In the genomic region with DNA sequence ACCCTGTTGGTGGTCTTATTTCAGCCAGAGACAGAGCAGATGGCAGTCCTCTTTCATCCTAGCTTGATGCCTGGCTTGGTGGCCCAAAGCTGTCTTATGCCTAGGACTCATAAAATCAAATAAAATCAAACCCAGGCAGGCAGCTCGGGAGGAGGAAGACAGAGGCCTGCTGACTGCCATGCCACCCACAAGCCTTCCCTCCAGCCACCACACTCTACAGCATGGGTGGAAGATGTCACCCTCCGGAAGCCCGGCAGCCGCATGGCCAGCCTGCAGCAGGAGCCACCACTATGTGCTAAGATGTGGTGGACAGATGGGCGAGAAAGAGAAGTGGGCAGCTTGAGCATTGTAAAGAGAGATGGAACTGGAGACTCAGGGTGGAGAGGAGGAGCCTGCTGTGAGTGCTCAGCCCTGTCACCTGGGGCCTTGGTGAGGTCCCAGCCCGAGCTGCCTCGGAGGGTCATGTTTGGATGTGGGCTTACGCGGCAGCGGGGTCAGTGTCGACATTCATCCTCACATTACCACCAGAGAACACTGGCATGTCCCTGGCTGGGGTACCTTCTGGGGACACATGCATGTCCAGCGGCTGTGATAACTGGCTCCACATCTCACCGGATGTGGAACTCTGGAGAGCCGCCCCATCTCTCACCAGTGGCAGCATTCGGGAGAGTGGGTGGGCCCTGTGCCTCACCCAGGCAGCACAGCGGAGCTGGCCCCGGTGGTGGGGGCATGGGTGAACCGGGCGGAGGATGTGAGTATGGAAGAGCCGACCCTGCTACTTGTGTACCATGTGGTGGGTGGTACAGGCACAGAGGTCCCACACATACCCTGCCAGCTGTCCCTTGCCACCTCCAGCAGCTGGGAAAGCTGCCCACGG, we compare ENCODE assay signal across 8 mouse cellular contexts. TPM values are rescaled to one million over a fixed set of nuclear protein-coding genes. Genes with fewer than 3 reads are reported as not detected.
A peak's percentile ranks its signal among the peaks of the same experiment; 100 is the strongest.
DNase-seq lines count a peak whose midpoint lies in the region; ATAC-seq and TF ChIP-seq lines count a peak whose summit lies in the region.

No protein-coding gene starts in this region.

- no peaks in the 10 kb centered on the region for H3K36me3 ChIP-seq in hindbrain, embryonic 12.5 days
- H3K36me3 ChIP-seq in hindbrain, embryonic 13.5 days, result no peaks in the 10 kb centered on the region
- no peaks in the 10 kb centered on the region for H3K36me3 ChIP-seq in testis, adult 2 months (ENCODE audit: control insufficient read depth, insufficient read depth, low read length)
- no peaks in the 10 kb centered on the region for H3K36me3 ChIP-seq in intestine, embryonic 14.5 days (ENCODE audit: control insufficient read depth, insufficient read depth, low read length)

- no peak overlapping the region for H3K27ac ChIP-seq in hindbrain, embryonic 12.5 days
- H3K27ac ChIP-seq in hindbrain, embryonic 13.5 days, result no peak overlapping the region
- no peak overlapping the region for H3K27ac ChIP-seq in testis, adult 2 months (ENCODE audit: control insufficient read depth, insufficient read depth, low read depth, low read length)
- no peak overlapping the region for H3K27ac ChIP-seq in intestine, embryonic 14.5 days (ENCODE audit: low read depth)

- H3K27me3 ChIP-seq in hindbrain, embryonic 12.5 days, result no peaks in the 10 kb centered on the region; the same call in 1 of the 2 replicates
- 0 out of 2 replicates have a peak, but pooled peaks cover 7% of the 10 kb centered on the region for H3K27me3 ChIP-seq in hindbrain, embryonic 13.5 days
- no peaks in the 10 kb centered on the region for H3K27me3 ChIP-seq in testis, adult 2 months (ENCODE audit: control insufficient read depth, insufficient read depth, low read length)
- no peaks in the 10 kb centered on the region for H3K27me3 ChIP-seq in intestine, embryonic 14.5 days (replicated peaks; ENCODE audit: control insufficient read depth, insufficient read depth, low read length)

- H3K4me1 ChIP-seq in hindbrain, embryonic 12.5 days, result no peaks in the 10 kb centered on the region
- no peaks in the 10 kb centered on the region for H3K4me1 ChIP-seq in hindbrain, embryonic 13.5 days (replicated peaks)
- H3K4me1 ChIP-seq in testis, adult 2 months (ENCODE audit: control insufficient read depth, insufficient read depth, low read length), result peaks cover 9% of the 10 kb centered on the region
- H3K4me1 ChIP-seq in intestine, embryonic 14.5 days (replicated peaks; ENCODE audit: control insufficient read depth, insufficient read depth, low read length), result no peaks in the 10 kb centered on the region

- H3K9me3 ChIP-seq in hindbrain, embryonic 12.5 days (replicated peaks), result no peaks in the 10 kb centered on the region
- H3K9me3 ChIP-seq in hindbrain, embryonic 13.5 days, result no peaks in the 10 kb centered on the region
- H3K9me3 ChIP-seq in intestine, embryonic 14.5 days (ENCODE audit: control insufficient read depth, low read length), result no peaks in the 10 kb centered on the region

- 34% methylated on average over 21 of the region's 21 CpGs for WGBS in hindbrain, embryonic 12.5 days
- 41% methylated on average over 21 of the region's 21 CpGs for WGBS in hindbrain, embryonic 13.5 days
- WGBS in intestine, embryonic 14.5 days, result 32% methylated on average over 21 of the region's 21 CpGs

- no peak overlapping the region for H3K9ac ChIP-seq in hindbrain, embryonic 12.5 days
- H3K9ac ChIP-seq in hindbrain, embryonic 13.5 days, result no peak overlapping the region
- no peak overlapping the region for H3K9ac ChIP-seq in intestine, embryonic 14.5 days (ENCODE audit: low read length)

- peak overlapping the region; percentile 13; the same call in 1 of the 2 replicates for H3K4me2 ChIP-seq in hindbrain, embryonic 12.5 days (replicated peaks)
- no peak overlapping the region for H3K4me2 ChIP-seq in hindbrain, embryonic 13.5 days
- H3K4me2 ChIP-seq in intestine, embryonic 14.5 days (ENCODE audit: low read length), result no peak overlapping the region; the same call in 1 of the 2 replicates

- no peak for DNase-seq in testis, postnatal 10 days (ENCODE audit: low spot score)
- no peak for DNase-seq in intestine, embryonic 14.5 days (ENCODE audit: low spot score)
- no peak for DNase-seq in spleen, postnatal 36 days (ENCODE audit: low spot score in 2 of 2)
- DNase-seq in ovary, adult 18-20 months (ENCODE audit: low spot score), result no peak

- no peak for TF ChIP-seq CTCF in testis, adult 2 months (IDR thresholded peaks at IDR 0.05; ENCODE audit: control insufficient read depth, insufficient read depth, insufficient replicate concordance, low read depth, low read length)

- ATAC-seq in hindbrain, embryonic 12.5 days (ENCODE audit: low FRiP score), result 0 out of 2 replicates have a peak, but pooled peaks have one; percentile 40
- no peak for ATAC-seq in hindbrain, embryonic 13.5 days (ENCODE audit: low FRiP score)
- ATAC-seq in intestine, embryonic 14.5 days (replicated peaks; ENCODE audit: low FRiP score, low TSS enrichment, low read depth), result peak; percentile 50; the same call in 1 of the 2 replicates
- no peak for ATAC-seq in megakaryocyte progenitor cell, adult 5-6 weeks (replicated peaks; ENCODE audit: poor library complexity)

- no peak for TF ChIP-seq POLR2A in testis, adult 2 months (IDR thresholded peaks at IDR 0.05; ENCODE audit: control insufficient read depth, low read depth, low read length)

- no peak overlapping the region for H3K4me3 ChIP-seq in hindbrain, embryonic 12.5 days
- no peak overlapping the region for H3K4me3 ChIP-seq in hindbrain, embryonic 13.5 days
- H3K4me3 ChIP-seq in testis, adult 2 months (ENCODE audit: control insufficient read depth, low read depth, low read length), result peak overlapping the region; percentile 26
- H3K4me3 ChIP-seq in intestine, embryonic 14.5 days (ENCODE audit: low read depth, low read length), result no peak overlapping the region

RNA-seq across cellular contexts. Expression of gene Osbp2, which starts 29.9 kb away (rescaled TPM):
- polyA plus RNA-seq in hindbrain, embryonic 12.5 days (2016; fragmentation: Nextera tagmentation; extraction: Ambion mirVana), result 7.0 and 8.8 TPM in 2 replicates
- 14.5 and 17.4 TPM in 2 replicates for polyA plus RNA-seq in hindbrain, embryonic 13.5 days (2015; fragmentation: Nextera tagmentation; extraction: Ambion mirVana)
- 710 and 768 TPM in 2 replicates for polyA plus RNA-seq in testis, adult 2 months (2012; rRNA removed)
- polyA plus RNA-seq in intestine, embryonic 14.5 days (2014; fragmentation: Nextera tagmentation; extraction: Ambion mirVana), result 0.44 and 0.51 TPM in 2 replicates
- not detected in 2 replicates for total RNA-seq in megakaryocyte progenitor cell, adult 5-6 weeks (2015)
- total RNA-seq in megakaryocyte progenitor cell, adult 5-6 weeks (2017), result not detected in 2 replicates

Comparison
In these comparisons a context has a peak if more than half of its experiments do, and no peak if none do; other contexts are left out.
1. ATAC-seq: peak in hindbrain, embryonic 12.5 days (single experiment) and intestine, embryonic 14.5 days (single experiment); none in hindbrain, embryonic 13.5 days (single experiment) and megakaryocyte progenitor cell, adult 5-6 weeks (single experiment).
2. RNA of gene Osbp2, which starts 29.9 kb away (polyA plus RNA-seq): 710 to 768 TPM in testis, adult 2 months; 14.5 to 17.4 TPM in hindbrain, embryonic 13.5 days, 7.0 to 8.8 TPM in hindbrain, embryonic 12.5 days and 0.44 to 0.51 TPM in intestine, embryonic 14.5 days; every median in the first group is over 10 times any median in the second.